Mouse (Mus musculus) ES-E14 (cell line): ENCODE results near the gene Scfd2. TPM values are rescaled to one million over a fixed set of nuclear protein-coding genes. Genes with fewer than 3 reads are reported as not detected.

Experiments
- DNase-seq: peaks from one replicate; pipeline ENCODE4 v3.0.0-alpha.2; 2013; ENCODE audit warnings: low read depth, low spot score
- H3K27ac ChIP-seq: 2 replicates; pipeline ENCODE4 v1.5.1; 2012; ENCODE audit warnings: low read depth, mild to moderate bottlenecking, low read length, moderate library complexity, mixed read lengths; ENCODE audit not compliant: poor library complexity, insufficient read depth, severe bottlenecking
- H3K36me3 ChIP-seq: 2 replicates; pipeline ENCODE4 v1.6.1; 2012; ENCODE audit warnings: mild to moderate bottlenecking, low read length, moderate library complexity, mixed read lengths; ENCODE audit not compliant: control insufficient read depth, poor library complexity, insufficient read depth, severe bottlenecking
- H3K4me1 ChIP-seq, 2 experiments: fragments of 150-350 bp in 1 of 2; sonication (generic) in 1 of 2; 2 replicates each; pipeline ENCODE4 v1.6.1; 2012; ENCODE audit warnings: low read length in 2 of 2, mild to moderate bottlenecking in 1 of 2, mixed read lengths in 1 of 2; ENCODE audit not compliant: control insufficient read depth in 2 of 2, insufficient read depth in 2 of 2, poor library complexity in 1 of 2
- H3K4me3 ChIP-seq, 2 experiments: fragments of 150-350 bp in 1 of 2; sonication (generic) in 1 of 2; 2 replicates each; pipeline ENCODE4 v1.5.1; 2012; ENCODE audit warnings: low read length in 2 of 2, low read depth in 1 of 2, mild to moderate bottlenecking in 1 of 2, mixed read lengths in 1 of 2; ENCODE audit not compliant: insufficient read depth in 1 of 2, poor library complexity in 1 of 2, severe bottlenecking in 1 of 2
- H3K9ac ChIP-seq: 2 replicates; pipeline ENCODE4 v1.6.1; 2012; ENCODE audit warnings: low read depth, mild to moderate bottlenecking, low read length, mixed read lengths; ENCODE audit not compliant: poor library complexity, insufficient read depth, severe bottlenecking
- H3K9me3 ChIP-seq: fragments of 150-350 bp; sonication (generic); 2 replicates; pipeline ENCODE4 v1.6.1; 2012; ENCODE audit warnings: low read depth, mild to moderate bottlenecking, low read length; ENCODE audit not compliant: control insufficient read depth, insufficient read depth
- CHD2 ChIP-seq: IDR thresholded peaks from 2 replicates; pipeline ENCODE4 v1.6.1; 2014; ENCODE audit warnings: mild to moderate bottlenecking, low read depth, low read length, inconsistent platforms
- HCFC1 ChIP-seq: IDR thresholded peaks from 2 replicates; pipeline ENCODE4 v1.6.1; 2012; ENCODE audit warnings: low read length, inconsistent platforms, borderline replicate concordance; ENCODE audit not compliant: insufficient read depth
- MAFK ChIP-seq: IDR thresholded peaks from 2 replicates; pipeline ENCODE4 v1.6.1; 2014; ENCODE audit warnings: mild to moderate bottlenecking, low read depth, low read length, inconsistent platforms; ENCODE audit not compliant: insufficient read depth
- ZC3H11A ChIP-seq: IDR thresholded peaks from 2 replicates; pipeline ENCODE4 v1.6.1; 2012; ENCODE audit warnings: low read depth, mild to moderate bottlenecking, inconsistent platforms, low read length, borderline replicate concordance
- ZNF384 ChIP-seq: IDR thresholded peaks from 2 replicates; pipeline ENCODE4 v1.6.1; 2012; ENCODE audit warnings: low read depth, low read length, inconsistent platforms
- in situ Hi-C, 2 experiments: fragments of 600-800 bp; cut with MboI; formaldehyde crosslinking; loops; one replicate each; pipeline ENCODE4 v1.15.1; 2025; ENCODE audit warnings: low sequenced_read_pairs in 2 of 2, inconsistent platforms in 1 of 2; ENCODE audit not compliant: unreplicated experiment in 2 of 2
- total RNA-seq: library from RNA; depleted of rRNA; stranded (reverse); fragments of 300-350 nt; gene quantifications from 2 replicates; pipeline ENCODE4 v1.2.3, GENCODE M21; 2012

Gene Scfd2
- total RNA-seq, 1 experiment: 25.8 TPM

DNA sequence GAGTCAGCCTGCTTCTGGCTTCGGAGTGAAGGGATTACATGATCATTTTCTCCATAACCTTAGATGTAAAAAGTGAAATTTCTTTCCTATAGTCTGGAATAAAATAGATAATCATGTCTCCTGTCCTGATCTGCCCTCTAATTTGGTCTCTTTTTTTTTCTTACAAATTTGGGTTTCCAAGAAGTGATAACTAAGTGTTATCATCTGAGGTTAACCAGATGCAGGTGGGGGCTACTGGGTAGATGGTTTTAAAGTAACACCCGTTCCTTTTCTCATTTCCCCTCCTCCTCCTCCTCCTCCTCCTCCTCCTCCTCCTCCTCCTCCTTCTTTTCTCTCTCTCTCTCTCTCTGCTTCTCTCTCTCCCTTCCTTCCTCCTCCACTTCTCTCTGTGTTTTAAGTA is 338.6 kb downstream of the Scfd2 start:
- Histone ChIP-seq H3K36me3 (peaks cover 7% of the 10 kb centered on the region), H3K4me1 (peaks cover 0 to 4% of the 10 kb centered on the region in 2 experiments; a peak in 2 of 4 replicates), H3K4me3 (no peak overlapping the region), H3K9ac (no peak overlapping the region), H3K27ac (no peak overlapping the region), H3K9me3 (no peaks in the 10 kb centered on the region)
- DNase-seq: no peak
- in situ Hi-C loops: no loop called here
- TF ChIP-seq ZC3H11A: no peak
- TF ChIP-seq HCFC1: no peak
- TF ChIP-seq ZNF384: no peak
- no peak for TF ChIP-seq MAFK
- TF ChIP-seq CHD2: no peak

DNA sequence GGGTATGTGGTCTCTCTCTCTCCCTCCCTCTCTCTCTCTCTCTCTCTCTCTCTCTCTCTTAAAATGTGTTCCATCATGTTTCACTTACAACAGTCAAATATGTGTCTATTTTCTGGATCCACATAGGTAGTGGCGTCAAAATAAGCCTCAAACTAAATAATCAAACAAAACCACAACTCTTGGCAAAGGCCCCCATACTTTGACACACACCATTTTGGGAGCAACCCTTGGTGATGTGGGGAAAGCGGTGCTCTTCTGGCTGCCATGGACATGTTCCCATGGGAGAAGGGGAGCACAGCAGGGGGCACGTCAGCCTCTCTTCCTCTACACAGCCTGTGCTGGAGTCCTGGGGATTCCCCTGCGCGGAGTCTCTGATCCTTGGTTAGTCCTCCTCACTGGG is 340.6 kb downstream of the Scfd2 start:
- peaks cover 0 to 4% of the 10 kb centered on the region in 2 experiments; a peak in 2 of 4 replicates for H3K4me1 ChIP-seq
- in situ Hi-C loops: no loop called here

GRCm38 (mm10) chr5:74190161-74190491 is 341.4 kb downstream of the Scfd2 start:
- no peaks in the 10 kb centered on the region for H3K36me3 ChIP-seq
- no peaks in the 10 kb centered on the region for H3K9me3 ChIP-seq
- H3K9ac ChIP-seq: no peak overlapping the region
- H3K4me3 ChIP-seq: no peak overlapping the region
- DNase-seq: no peak
- in situ Hi-C loops: no loop called here
- TF ChIP-seq HCFC1 (no peak), ZC3H11A (no peak), MAFK (no peak), ZNF384 (no peak), CHD2 (no peak)
- peaks cover 0 to 4% of the 10 kb centered on the region in 2 experiments; a peak in 2 of 4 replicates for H3K4me1 ChIP-seq
- H3K27ac ChIP-seq: no peak overlapping the region

More for the DNA sequence above, 340.6 kb downstream of the Scfd2 start:
- Histone ChIP-seq H3K9ac (no peak overlapping the region), H3K4me3 (no peak overlapping the region), H3K36me3 (no peaks in the 10 kb centered on the region), H3K9me3 (no peaks in the 10 kb centered on the region), H3K27ac (no peak overlapping the region)
- TF ChIP-seq MAFK (no peak), HCFC1 (no peak), ZC3H11A (no peak), ZNF384 (no peak), CHD2 (no peak)
- no peak for DNase-seq

DNA sequence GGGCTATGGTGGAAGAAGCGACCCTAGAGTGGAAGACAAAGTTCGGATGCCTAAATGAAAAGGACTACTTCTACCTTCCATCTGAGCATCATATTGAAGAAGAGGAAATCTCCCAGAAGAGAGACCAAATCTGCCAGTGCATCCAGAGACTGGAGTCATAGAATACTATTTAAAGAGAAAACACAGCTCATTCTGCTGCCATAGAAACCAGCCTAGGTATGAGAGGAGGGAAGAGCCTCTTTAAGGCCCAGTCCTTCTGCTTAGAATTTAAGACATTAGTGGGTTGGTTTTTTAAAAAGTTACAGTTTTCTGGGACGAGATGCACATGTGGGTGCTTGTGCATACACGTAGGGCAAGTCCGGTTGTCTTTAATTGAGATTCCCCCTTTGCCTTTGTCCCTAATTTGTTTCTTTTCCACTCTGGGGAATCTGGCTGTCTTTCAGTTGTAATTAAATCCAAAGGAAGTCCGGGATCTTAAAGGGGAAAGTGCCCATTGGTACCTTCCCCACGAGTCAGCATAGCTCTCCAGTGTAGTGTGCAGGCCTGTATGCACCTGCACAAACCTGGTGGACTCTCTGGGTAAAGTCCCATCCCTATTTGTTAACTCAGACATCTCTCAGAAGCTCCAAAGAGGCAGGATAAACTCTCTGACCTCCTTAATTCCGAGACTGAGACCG is 341.9 kb downstream of the Scfd2 start:
- H3K4me1 ChIP-seq: peaks cover 0 to 2% of the 10 kb centered on the region in 2 experiments; a peak in 2 of 4 replicates
- in situ Hi-C loops: no loop called here
- no peaks in the 10 kb centered on the region for H3K36me3 ChIP-seq
- H3K9me3 ChIP-seq: no peaks in the 10 kb centered on the region
- H3K4me3 ChIP-seq: no peak overlapping the region
- no peak overlapping the region for H3K27ac ChIP-seq
- H3K9ac ChIP-seq: no peak overlapping the region
- TF ChIP-seq MAFK (no peak), HCFC1 (no peak), ZC3H11A (no peak), ZNF384 (no peak), CHD2 (no peak)
- DNase-seq: no peak
